23 mouse cellular contexts compared by ENCODE assay signal in genomic region chr14:76258626-76259025, GRCm38 (mm10).
"Had no signal": no experiment of that assay in that cellular context is flagged by ENCODE, and none has a peak within 500 bp of the region (broad histone marks: within the 10 kb centered on the region; RNA-seq: fewer than 3 reads in every experiment).

No protein-coding gene starts in this region.

- H3K27ac ChIP-seq: layer of hippocampus, adult 2 months; limb, embryonic 10.5 days; limb, embryonic 13.5 days; liver, embryonic 12.5 days; liver, embryonic 15.5 days; lung, embryonic 15.5 days; midbrain, embryonic 15.5 days; neural tube, embryonic 12.5 days; neural tube, embryonic 15.5 days; stomach, postnatal 0 days had no signal

- H3K36me3 ChIP-seq: limb, embryonic 10.5 days; limb, embryonic 13.5 days; liver, embryonic 12.5 days; liver, embryonic 15.5 days; lung, embryonic 15.5 days; midbrain, embryonic 15.5 days; neural tube, embryonic 12.5 days; neural tube, embryonic 15.5 days had no signal

- H3K9me3 ChIP-seq: limb, embryonic 10.5 days; limb, embryonic 13.5 days; liver, embryonic 12.5 days; liver, embryonic 15.5 days; lung, embryonic 15.5 days; midbrain, embryonic 15.5 days; neural tube, embryonic 12.5 days; neural tube, embryonic 15.5 days had no signal

- ATAC-seq: liver, embryonic 12.5 days; midbrain, embryonic 15.5 days had no signal

- H3K9ac ChIP-seq: limb, embryonic 13.5 days; liver, embryonic 12.5 days; liver, embryonic 15.5 days; lung, embryonic 15.5 days; midbrain, embryonic 15.5 days; neural tube, embryonic 12.5 days; neural tube, embryonic 15.5 days had no signal

- H3K4me3 ChIP-seq: layer of hippocampus, adult 2 months; limb, embryonic 10.5 days; limb, embryonic 13.5 days; liver, embryonic 12.5 days; liver, embryonic 15.5 days; lung, embryonic 15.5 days; megakaryocyte, embryonic 14.5 days; midbrain, embryonic 15.5 days; neural tube, embryonic 12.5 days; neural tube, embryonic 15.5 days had no signal

- H3K4me1 ChIP-seq: liver, embryonic 12.5 days; liver, embryonic 15.5 days; megakaryocyte, embryonic 14.5 days had no signal

- H3K4me2 ChIP-seq: limb, embryonic 13.5 days; liver, embryonic 12.5 days; liver, embryonic 15.5 days; lung, embryonic 15.5 days; midbrain, embryonic 11.5 days; midbrain, embryonic 15.5 days; neural tube, embryonic 12.5 days; neural tube, embryonic 15.5 days had no signal

- H3K27me3 ChIP-seq: limb, embryonic 13.5 days; lung, embryonic 15.5 days; midbrain, embryonic 15.5 days; neural tube, embryonic 12.5 days; neural tube, embryonic 15.5 days had no signal

- DNase-seq: kidney, adult 9 months; kidney, postnatal 14 days; layer of hippocampus, adult 9-11 months; liver; lung, adult 18-20 months; lung, postnatal 10 days; lung, postnatal 36 days; right cerebral cortex, postnatal 4 days; thymus, adult 2 months; thymus, postnatal 14 days; thymus, postnatal 4 days had no signal
